Mouse (Mus musculus) gastrocnemius, postnatal 4 days (tissue): ENCODE data around the gene Ado. TPM values are rescaled to one million over a fixed set of nuclear protein-coding genes. Genes with fewer than 3 reads are reported as not detected.

Experiments
- DNase-seq, 2 experiments: peaks; one replicate each; pipeline ENCODE4 v3.0.0; 2021 to 2022; ENCODE audit warnings: low spot score in 2 of 2, mixed read lengths in 2 of 2
- long read RNA-seq, 2 experiments: library from polyadenylated mRNA; stranded (forward); transcript quantifications; one replicate each; pipeline ENCODE4 v2.0.0; 2021
- total RNA-seq, 2 experiments: library from RNA; stranded (reverse); gene quantifications; 2 replicates each; pipeline ENCODE4 v1.2.3; 2021

The Ado gene
- 10 to 100 TPM; 20.9 to 21.3 TPM for total RNA-seq
- long read RNA-seq, experiment 1, full-length matches to known transcripts, result 27 of 27 reads
- long read RNA-seq, experiment 1, partial matches to known transcripts, result 0 of 27 reads
- long read RNA-seq, experiment 1, other reads (novel, unspliced or antisense), result 0 of 27 reads
- long read RNA-seq, experiment 2, full-length matches to known transcripts, result 24 of 24 reads
- long read RNA-seq, experiment 2, partial matches to known transcripts, result 0 of 24 reads
- long read RNA-seq, experiment 2, other reads (novel, unspliced or antisense), result 0 of 24 reads

DNA sequence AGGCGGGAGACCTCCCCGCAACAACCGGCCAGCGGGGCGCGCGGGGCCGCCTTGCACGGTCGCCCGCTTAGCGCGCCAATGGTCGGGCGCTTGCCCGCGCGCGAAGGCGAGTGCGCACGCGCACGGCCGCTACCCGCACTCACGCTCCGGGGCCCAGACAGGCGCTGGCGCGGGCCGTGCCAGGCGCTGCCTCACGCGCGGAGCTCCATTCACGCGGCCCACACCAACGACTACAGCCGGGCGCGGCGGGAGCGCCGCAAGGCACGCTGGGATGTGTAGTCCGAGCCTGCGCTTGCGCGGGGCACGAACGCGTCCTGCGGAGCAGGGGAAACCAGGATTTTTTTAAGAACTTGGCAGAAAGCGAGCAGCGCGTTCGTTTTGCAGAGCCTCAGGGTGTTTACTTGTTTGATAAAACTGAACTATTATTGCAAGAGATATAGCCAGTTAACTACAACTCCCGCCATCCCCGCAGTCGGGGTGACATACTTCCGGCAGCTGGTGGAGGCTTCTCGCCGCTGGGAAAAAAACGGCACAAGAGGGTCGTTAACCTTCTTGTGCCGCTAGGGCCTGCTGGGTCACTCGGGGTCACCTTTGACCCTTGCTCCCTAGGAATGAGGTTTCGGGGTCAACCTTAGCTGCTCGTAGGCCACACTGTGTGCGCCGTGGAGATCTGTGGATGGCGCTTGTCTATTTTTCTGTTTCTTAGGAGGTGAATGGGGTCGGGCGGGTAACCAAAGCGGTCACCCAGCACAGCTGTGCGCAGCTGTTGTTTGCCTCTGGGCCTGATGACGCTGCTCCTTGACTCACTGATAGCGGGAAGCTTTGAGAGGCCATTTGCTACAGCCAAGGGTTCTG is at the start of gene Ado:
Ado (minus strand) TSS at position 79 of the 855 bp plus-strand sequence.
- peak; percentile 84 to 90 for DNase-seq

DNA sequence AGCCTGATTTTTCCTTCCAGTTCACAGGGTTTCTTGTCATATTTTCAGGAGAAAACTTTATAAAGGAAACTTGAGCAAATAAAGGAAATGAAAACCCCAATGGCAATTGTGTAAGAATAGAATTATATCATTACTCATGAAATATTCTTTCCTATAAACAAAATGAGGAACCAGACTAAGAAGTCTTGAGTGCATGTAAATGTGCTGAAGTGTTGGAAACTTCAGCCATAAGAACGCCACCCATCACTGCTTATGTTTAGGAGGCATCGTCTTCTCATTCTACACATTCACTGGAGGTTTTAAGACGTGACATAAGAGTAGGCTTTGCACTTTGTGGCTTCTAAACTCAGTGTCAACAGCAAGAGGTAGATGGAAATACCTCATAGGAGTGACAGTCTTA is 46.5 kb upstream of the Ado start:
- no peak for DNase-seq

DNA sequence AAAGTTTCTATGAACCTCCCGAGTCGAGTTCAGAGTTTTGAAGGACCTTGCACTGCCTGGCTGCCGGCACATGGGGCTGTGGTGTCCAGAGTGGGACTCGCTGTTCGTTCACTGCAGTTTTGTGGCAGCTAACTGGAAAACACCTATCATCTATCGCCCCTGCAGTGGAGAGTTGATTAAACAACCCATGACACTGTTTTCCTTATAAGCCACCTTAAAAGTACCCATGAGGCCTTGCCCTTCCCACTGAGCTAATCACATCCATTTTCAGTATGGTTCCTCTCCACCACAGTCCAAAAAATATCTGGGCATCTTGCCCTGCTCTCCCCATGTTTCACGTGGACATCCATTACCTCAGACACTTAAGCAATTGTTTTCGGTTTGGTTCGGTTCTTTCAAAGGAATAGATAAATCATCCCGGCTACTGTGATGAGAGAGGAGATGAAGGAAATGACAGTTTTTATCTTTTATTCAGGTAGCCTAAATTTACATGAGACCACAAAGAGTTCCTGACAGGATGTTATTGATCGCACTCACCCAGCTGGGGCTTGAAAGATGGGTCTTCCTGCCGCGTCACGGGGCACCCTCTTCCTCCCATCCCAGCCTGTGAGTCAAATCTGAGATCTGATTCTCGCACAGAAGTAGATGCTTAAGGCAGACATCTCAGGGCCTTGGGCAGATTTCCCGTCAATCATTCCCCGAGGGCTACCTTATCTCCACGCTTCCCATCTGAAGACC is 37.3 kb upstream of the Ado start:
- DNase-seq, result no peak

DNA sequence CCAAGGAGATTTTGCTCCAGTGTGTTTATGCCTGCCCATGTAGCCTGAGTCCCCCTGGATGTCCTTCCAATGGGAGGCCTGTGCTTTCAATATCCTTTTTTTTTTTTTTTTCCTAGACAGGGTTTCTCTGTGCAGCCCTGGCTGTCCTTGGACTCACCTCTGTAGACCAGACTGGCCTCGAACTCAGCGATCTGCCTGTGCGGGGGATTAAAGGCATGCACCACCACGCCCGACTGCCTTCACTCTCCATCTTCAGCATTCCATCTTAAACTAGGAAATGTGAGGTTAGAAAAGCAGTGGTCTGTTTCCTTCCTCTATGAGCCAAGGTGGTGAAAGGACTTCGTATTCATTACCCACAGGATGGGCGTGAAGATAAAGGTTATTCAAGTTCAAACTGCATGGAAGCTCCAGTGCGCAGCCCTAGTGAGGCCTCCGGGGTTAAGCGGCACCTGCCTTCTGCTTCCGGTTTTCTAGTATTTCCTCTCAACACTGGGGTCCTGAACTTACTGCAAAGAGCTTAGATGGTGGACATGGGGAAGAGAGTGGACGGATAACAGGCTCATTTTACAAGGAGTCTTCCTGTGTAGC is 33.0 kb upstream of the Ado start:
- no peak for DNase-seq

DNA sequence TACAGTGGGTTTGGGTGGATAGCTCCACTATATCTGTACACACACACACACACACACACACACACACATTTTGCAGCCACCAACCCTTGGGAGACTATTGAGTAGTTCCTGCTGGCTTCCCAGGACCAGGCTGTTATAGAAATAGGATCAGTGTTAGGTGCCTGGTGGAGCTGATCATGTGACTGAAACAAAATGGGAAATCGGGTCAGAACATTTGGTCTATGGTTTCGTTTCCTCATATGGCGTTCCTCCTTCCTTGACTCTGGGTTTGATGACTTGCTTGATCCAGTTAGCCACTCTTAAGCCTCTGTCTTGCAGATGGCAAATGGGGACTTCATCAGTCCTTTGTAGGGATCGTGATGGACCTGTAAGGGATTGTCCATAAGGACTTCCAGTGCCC is 31.1 kb upstream of the Ado start:
- DNase-seq, result no peak

DNA sequence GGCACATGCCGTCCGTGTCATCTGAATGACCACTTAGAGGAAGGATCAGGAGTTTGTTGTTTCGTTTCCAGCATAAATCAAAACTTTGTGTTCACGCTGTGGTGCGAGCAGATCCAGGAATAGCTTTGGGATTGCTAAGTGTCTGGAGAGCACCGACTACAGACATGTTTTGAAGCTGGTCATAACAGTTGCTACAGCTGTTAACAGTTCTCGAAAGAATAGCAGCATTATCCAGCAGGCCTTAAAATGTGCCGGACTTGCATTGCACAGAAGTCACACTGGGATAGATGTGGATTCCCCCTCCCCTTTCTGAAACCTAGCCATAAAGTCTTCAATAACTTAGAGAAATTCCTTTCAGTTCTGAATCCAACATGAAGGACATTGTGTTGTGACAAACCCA is 24.6 kb upstream of the Ado start:
- DNase-seq, result no peak

DNA sequence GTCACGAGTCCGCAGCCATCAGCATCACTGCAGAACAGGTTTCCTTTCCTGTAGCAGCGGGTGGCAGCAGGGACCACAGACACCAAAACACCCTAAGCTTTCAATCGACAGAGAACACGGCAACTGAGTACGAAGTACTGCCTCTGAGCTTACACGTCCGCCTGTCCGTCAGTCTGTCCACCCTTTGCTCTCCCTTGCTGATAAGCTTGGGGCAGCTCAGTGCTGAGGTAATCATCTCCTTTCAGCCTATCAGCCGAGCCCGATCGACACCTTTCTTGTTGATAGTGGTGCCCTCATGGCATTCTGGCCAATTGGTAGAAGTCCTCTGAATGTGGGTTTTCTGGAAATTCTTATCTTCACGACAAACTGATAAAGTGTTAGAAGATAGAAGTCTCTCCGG is 22.7 kb upstream of the Ado start:
- no peak for DNase-seq

DNA sequence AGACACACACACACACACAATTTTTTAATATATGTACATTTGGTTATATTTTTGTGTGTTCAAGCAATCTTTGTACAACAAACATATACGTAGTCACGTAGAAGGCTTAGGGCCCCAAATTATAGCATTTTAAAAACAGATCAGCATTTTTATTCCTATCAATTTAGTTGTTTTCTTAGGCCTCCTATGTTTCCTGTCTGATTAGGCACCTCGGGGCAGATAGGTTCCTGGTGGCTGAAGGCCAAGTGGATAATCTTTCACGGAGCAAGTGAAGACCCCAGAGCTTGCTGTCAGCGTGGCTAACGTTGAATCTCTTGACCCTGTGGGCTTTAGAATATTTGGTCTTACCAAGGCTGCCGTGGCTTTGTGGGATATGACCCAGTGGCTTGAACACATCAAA is 20.8 kb upstream of the Ado start:
- no peak for DNase-seq

DNA sequence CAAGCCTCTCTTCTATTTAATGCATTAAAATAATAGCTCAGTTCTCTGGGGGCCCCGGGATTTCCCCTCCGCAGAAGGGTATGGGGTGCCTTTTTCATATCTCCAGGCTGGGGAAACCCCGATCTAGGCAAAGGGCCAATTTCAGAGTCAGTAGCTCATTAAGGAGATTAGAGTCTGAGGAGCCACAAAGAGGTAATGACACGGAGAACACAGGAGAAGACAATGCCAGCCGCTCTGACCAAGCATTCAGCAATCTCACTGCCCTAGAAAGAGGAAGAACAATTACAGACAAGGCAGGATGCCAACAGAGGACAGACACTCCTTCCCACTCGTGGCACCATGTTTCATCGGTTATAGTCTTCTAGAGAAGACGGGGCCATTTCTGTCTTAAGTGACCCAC is 17.3 kb upstream of the Ado start:
- DNase-seq, result no peak

DNA sequence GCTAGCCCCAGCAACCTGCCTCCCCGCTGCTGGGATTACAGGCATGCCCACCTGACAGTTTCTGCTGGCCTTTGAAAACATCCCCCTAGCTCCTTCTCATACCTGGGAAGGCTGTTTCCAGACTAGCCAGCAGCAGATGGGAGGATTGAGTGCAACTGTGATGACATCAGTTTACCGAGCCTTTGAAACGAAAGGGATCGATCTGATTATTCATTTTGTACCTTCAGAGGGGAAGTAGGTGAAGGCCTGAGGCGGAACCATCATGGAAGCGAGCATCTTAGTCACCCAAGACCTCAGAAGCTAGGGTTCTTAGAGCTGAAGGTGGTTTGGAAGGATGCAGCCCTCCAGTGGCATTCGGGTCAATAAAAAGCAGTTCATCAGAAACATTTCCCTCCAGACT is 15.8 kb upstream of the Ado start:
- DNase-seq, result no peak

DNA sequence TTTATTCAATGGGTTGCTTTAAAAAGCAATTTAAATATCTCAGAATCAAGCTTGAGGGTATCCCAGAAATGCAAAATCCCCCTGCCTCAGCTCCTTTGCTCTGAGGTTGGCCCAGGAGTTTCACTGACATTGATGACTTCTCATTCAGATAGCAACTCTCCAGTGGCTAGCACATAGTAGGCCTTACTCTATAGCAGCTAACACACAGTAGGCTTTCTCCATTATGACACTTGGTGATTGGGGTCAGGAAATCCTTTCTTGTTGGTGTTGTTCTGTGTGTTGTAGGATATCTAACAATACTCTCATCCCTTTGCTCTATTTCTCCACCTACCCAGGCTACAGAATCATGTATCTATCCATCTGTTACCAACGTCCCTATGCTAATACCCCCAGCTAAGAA is 12.4 kb upstream of the Ado start:
- DNase-seq, result no peak

DNA sequence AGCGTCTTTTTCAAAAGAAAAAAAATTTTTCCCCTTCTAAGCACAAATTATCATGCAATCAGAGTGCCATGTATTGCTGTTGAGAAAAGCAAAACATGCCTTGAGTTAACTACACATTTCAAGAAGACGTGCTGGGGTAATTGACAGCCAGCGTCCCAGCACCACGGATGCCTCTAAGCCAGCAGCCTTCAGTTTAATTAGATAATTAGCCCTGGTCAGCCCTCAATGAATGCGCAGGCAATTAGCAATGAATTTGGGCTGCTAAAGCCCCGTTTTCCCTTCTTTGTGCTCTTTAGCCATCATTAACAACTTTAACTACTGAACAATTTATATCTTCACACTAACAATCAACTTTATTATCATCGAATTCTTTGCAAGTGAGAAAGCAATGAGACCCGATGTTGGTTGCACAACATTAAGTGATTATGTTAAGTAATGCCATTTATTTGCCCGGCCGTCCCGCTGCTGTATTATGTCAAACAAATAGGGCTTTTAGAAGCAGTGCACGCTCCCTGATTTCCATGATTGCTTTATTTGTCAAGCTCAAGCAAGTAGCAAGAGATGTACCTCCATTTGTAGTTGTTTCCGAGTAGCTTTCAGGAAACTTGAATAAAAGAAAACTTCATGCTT is 11.1 kb upstream of the Ado start:
- DNase-seq, result no peak

DNA sequence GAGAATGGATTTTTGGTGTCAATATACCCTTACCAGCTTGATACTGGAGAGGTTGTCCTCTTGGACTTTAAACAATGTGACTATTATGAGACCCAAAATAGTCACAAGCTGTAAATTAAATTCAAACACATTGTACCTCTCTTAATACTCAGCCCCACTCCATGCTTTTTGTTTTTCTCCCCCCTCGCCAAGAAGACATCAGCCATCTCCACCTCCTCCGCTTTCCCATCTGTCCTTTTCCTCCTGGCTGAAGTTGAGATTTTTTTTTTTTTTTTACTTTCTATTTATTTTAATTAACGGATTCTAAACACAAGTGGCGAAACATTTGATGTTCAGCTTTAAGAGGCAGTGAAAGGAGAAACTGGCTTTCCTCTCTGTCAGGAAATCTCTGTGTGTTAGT is 9.3 kb upstream of the Ado start:
- DNase-seq, result no peak

DNA sequence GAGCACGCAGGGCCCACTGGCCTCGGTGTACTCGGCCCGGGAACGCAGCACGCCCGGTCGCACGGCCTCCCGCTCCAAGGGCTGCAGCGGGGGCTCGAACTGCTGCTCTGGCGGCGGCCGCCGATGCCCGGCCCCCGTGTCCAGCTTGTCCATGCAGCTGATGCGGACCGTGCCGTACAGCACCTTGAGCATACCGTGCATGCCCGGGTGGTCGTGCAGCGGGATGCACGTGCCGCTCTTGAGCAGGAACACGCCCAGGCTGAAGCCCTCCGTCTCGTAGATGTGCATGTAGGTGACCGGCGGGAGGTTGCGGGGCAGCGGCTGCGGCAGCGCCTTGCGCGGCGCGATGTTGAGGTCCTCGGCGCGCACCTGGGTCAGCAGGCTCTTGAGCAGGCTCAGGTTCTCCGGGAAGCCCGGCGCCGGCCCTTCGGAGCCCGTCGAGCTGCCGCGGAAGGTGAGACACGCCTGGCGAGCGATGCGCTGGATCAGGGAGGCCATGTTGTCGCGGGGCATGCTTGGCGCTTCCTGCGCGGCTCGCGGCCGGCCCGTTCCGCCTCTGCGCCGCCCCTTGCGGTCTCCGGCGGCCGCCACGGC is 397 bp downstream of the Ado start:
- peak in 1 of 2 experiments; percentile 71 for DNase-seq

DNA sequence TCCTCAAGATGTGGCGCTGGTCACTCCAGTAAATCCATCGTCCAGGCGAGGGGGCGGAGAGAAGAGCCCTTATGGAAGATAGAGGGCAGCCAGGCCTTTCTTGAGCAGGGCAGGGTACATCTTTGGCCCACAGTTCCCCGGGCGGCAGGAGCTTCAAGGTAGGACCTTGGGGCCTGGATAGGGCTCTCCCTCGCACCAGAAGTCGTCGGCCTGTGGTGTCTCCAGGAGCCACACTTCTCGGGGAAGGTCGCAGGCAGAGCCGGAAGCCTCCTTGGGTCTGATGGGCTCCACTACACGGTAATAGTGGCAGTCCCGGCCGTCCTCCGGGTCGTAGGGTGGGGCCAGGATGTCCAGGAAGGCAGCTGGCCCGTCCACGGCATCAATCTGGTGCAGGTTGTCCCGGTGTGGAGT is 900 bp downstream of the Ado start:
- DNase-seq, result peak in 1 of 2 experiments; percentile 23

DNA sequence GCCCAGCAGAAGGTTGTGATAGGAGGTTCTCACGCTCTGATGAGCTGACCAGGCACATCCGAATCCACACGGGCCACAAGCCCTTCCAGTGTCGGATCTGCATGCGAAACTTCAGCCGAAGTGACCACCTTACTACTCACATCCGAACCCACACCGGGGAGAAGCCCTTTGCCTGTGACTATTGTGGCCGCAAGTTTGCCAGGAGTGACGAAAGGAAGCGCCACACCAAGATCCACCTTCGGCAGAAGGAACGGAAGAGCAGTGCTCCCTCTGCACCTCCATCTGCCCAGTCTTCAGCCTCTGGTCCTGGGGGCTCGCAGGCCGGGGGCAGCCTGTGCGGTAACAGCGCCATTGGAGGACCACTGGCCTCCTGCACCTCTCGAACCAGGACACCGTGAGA is 8.2 kb downstream of the Ado start:
- DNase-seq, result no peak

DNA sequence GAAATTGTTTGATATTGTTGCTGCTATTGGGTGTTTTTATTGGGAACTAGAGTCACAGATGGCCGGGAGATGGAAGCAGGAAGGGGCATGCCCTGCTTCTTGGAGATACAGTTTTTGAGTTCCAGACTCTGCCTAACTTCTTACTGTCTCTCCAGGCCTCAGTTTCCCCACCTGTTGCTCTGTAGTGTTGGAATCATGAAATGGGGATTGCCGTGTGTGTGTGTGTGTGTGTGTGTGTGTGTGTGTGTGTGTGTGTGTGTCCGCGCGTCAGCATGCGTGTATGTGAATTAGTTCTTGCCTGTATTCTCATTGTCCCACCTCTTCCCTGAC is 9.4 kb downstream of the Ado start:
- no peak for DNase-seq

DNA sequence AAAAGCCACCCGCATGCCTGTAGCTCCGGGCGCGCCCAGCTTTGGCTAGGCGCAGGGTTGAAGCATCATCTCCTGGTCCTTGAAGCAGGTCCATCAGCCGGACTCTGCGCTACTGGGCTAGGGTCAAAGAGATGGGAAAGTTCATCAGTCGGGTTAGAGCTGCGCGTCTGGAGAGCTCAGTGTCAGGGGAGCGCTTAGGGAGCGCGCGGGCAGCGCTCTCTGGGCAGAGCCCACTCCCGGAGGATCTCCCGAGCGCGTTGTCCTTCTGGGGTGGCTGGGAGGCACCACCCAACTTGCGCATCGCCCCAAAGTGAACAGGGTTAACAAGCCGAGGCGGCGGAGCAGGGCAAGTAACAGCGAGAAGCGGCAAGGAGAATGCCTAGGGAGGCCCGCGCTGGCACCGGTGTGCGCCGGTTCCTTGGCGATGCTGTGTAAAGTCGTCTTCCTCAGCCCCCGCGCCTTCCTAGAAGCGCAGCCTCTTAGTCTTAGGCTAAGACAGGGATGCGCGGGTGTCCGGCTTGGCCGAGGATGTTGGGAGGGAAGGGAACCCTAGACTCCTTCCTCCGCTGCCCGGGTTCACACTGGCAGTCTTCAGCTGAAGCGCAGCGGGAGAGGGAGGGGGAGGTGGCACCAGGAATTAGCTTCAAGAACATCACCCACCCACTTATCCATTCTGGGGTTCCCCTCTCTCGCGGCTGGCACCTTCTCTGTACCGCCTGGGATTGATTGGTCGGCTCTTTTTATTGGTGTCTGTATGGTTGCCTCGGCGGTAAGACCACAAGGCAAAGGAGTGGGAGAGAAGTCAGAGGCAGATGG is 10.0 kb downstream of the Ado start:
- DNase-seq, result peak in 1 of 2 experiments; percentile 21

DNA sequence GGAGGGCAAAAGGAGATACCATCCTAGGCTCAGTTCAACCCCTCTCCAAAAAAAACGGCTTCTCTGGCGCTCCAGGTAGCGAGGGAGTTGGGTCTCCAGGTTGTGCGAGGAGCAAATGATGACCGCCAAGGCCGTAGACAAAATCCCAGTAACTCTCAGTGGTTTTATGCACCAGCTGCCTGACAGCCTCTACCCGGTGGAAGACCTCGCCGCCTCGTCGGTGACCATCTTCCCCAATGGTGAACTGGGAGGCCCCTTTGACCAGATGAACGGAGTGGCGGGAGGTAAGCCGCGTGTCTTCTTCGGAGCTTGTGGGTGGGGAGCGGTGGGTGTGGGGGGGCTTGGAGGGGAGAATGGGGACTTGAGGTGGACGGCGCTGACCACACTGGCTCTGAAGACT is 10.6 kb downstream of the Ado start:
- no peak for DNase-seq
